Mouse (Mus musculus): ENCODE data around the gene Pla2g15.

DNA sequence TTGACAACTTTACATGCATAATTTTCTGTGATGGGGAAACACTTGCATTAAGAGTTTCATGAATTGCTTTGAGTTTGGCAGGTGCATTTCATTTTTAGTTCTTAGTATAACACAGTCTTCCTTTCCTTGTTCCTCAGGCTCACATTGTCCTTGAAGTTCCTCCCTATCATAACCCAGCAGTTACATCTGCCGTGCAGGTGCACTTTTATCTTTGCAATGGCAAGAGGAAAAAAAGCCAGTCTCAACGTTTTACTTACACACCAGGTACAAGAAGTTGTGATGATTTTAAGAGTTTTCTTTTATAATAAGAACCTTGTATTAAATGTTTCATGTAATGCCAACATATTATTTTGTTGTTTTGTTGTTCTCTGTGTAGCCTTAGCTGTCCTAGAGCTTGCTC, 46.3 kb upstream of the Pla2g15 start:
- no peak for TF ChIP-seq CTCF (IDR thresholded peaks at IDR 0.05; ENCODE audit: extremely low read depth, insufficient read depth, insufficient read length, insufficient replicate concordance)
- TF ChIP-seq POLR2A (IDR thresholded peaks at IDR 0.05; ENCODE audit: low read depth, low read length): no peak

Data from spleen, adult 2 months (tissue).